Mouse (Mus musculus) retina, embryonic 14.5 days (tissue): Measurements from ENCODE around the gene Tmed6.
"Not testable (repeated sequence)": the region's sequence is repeated elsewhere in the genome, so short reads cannot be mapped to it uniquely, and the experiment has no call there.

Experiments
- DNase-seq: peaks from one replicate; pipeline ENCODE4 v3.0.0-alpha.2; 2015; ENCODE audit warnings: low spot score

The Tmed6 gene

DNA sequence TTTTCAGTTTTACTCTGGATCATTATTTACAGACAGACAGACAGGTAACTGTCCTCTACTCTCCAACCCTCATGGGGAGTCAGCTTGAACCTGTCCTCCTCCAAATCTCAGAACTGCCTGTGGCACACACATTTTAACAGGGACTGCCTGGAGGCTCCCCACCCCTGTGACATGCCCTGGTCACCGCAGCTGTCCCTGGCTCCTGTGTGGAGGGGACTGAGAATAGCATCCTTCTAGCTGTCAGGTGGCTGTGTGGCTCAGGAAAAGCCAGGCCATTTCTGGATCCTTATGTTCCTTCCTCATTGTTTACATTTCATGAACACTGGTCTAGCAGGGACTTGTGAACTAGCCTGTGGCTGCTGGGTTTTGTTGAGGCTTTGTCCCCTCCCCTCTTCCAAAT, 8.7 kb upstream of the Tmed6 start:
- DNase-seq, result no peak

DNA sequence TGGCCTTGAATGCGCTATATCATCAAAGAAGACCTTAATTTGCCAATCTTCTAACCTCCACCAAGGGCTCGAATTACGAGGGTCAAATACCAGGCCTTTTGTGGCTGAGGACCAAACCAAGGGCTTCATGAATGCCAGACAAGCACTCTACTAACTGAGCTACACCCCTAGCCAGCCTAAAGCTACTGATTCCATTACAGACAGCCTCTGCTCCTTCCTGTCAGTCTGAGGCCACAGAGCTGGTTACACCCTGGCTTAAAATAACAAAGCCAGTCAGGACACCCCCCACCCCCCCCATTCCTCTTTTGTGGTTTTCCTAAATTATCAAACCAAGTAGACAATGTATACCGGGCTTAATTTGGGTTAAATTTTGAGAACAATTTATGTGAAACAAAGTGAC, 8.3 kb upstream of the Tmed6 start:
- no peak for DNase-seq

DNA sequence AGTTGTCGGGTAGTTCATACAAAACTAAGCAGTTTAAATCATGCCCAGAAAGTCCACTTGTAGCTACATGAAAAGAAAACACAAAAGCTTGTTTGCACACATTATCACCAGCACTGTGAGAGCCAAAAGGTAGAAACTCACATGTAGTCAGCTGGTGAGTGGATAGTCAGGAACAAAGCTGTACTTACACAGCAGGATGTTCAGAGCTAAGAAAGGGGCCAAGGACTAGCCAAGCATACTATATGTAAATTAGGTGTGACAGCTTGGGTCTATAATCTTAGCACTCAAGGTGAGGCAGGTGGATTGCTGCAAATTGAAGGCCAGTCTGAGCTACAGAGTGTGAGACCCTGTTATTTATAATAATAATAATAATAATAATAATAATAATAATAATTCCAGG, 2.8 kb downstream of the Tmed6 start:
- DNase-seq, result no peak

DNA sequence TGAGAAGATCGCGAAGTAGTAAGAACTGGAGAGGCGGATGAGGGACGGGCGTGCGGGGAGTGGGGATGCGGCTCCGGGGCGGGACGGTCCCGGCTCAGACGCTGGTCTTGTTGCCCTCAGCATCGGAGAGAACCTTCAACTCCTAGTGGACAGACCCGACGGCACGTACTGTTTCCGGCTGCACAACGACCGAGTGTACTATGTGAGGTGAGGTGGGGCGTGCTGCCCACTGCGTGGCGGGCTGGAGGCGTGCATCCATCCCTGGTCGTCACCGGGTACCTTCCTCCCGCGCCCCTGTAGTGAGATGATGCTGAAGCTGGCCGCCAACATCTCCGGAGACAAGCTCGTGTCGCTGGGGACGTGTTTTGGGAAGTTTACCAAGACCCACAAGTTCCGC, 8.5 kb downstream of the Tmed6 start:
- DNase-seq, result no peak

DNA sequence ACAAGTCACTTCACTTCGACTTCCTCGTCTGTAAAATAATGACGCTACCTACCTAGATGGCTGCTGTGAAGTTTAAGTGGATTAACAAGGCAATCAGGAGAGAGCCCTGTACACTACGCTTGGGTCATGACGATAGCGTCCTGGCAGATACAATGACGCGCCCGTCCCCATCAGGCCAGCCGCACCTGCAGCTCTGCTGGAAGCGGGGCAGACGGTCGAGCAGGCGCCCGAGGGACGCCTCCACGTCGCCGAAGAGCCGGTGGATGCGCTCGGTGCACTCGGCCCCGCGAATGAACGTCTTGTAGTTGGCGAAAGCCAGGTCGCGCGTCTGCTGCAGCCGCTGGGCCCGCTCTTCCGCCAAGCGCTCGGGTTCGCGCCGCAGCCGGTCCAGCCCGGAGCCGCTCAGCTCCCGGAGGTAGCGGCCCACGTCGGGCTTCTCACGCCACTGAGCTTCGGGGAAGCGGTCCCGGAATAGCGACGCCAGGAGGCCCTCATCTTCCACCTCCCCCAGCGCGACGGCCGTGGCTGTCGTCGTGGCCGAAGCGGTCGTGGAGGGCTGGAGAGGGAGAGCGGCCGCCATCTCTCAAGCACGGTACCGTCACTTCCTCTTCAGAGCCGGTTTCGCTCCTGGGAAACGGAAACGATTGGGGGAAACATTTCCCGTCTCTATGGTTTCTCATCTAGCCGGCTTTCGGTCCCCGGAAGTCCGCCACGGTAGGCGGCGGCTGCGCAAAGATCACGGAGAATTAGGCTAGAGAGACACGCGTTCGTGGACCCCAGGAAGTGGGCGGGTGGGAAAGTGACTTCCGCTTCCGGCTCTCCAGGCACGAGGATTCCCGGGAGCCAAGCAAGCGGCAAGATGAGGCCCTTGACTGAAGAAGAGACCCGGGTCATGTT, 9.1 kb downstream of the Tmed6 start, which contains the start of the genes Cog8 and Nip7:
TSS of gene Cog8 (minus strand) at position 614 of the 897 bp plus-strand sequence.
TSS of gene Nip7 (plus strand) at position 802 of the 897 bp plus-strand sequence.
- DNase-seq, result peak; percentile 99

DNA sequence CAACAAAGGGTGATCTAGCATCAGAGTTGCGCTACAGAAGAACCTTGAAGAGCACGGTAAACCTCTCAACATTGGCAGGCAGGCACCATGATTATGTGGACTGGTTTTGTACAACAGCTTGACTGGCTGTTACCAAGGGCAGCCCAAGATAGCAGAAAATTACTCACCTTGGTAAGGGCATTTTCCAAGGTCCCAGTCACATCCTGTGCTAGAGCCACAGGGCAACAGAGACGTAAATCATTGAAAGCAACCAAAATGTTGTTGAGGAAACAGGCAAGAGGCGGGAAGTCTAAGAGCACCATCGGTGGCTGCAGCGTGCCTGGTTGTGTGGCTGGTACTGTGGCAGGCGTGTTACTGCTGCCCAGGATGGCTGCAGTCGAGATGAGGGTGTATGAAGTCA, 13.4 kb downstream of the Tmed6 start:
- DNase-seq, result no peak

DNA sequence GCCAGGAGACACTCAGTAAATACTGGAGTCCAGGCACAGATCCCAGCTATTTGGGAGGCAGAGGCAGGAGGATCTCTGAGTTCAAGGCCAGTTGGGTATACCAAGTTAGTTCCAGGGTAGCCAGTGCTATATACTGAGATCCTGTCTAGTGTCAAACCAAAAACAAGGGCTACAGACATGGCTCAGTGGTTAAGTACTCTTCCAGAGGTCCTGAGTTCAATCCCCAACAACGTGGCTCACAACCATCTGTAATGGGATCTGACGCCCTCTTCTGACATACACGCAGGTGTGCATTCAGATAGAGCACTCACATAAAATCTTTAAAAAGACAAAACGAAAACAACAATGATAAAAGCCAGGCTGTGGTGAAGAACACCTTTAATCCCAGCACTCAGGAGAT, 16.0 kb downstream of the Tmed6 start:
- no peak for DNase-seq

DNA sequence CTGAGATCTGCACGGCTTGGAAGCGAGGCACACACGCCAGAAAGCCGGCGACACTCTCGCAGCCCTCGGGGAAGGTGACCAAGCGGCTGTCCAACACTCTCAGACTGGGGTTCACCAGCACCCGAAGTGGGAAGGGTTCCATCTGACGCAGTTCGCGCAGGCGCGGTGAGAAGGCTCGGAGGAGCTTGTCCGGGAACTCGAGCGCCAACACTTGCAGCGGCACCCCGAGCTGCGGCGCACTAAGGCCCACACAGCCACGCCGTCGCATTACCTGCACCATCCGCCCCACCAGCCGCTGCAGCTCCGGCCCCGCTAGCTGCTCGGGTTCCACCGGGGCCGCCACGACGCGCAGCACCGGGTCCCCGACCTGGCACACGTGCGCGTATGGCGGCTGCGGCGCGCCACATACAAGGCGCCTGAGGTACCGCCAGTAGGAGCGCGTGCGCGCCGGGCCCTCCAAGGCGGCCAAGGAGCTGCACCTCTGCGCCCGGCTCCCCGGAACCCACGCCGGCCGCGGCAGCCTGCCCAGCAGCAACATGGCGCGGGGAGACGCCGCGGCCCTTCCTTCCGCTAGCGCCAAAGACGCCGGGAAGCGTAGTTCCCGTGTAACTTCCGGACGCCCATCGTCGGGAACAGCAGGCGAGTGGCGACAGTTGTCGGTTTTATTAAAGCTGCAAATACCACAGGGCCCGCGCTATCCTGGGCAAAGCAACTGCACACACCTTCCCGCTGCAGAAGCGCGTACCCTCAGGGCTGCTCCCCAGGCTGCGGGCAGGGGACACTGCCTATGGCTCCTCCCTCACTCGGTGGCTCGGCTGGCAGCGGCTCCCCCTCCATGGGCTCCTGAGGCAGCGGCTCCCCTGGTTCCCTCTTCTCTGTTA, 17.1 kb downstream of the Tmed6 start, which contains the start of gene Pdf:
TSS of gene Pdf (minus strand) at position 554 of the 881 bp plus-strand sequence.
- DNase-seq, result peak; percentile 76

DNA sequence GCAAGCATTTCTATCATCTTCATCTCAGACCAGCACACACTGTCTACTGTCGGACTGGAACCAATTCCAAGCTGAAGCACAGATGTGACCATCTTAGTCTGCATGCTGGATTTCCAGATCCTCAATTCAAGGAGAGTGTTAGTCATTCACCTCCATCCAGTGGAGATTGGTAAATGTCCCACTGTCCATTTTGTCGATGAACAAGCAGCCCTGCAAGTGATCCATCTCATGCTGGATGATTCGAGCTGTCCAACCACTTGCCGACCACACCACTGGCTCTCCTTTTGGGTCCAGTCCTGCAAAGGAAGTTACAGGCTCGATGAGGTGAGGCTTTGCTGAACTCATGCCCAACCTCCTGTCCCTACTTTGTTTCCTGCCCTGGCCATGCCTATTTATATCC, 18.5 kb downstream of the Tmed6 start:
- no peak for DNase-seq

DNA sequence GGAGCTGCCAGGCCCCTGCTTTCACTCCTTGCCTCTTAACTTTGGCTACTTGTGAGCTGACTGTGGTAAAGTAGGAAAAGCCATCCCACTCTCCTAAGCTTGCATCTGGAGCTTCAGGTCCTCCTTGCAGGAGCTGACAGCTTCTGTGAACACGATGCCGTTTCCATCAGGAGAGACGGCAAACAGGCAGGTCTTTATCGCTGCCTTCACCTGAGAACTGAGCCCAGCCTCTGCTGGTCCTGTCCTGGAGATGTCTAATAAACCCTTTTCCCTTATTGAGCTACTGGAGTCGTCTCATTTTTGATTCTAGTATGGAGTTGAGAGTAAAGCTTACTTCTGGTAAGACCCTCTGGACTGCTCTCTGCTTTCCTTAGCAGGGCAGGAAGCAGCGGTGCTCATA, 20.0 kb downstream of the Tmed6 start:
- no peak for DNase-seq

DNA sequence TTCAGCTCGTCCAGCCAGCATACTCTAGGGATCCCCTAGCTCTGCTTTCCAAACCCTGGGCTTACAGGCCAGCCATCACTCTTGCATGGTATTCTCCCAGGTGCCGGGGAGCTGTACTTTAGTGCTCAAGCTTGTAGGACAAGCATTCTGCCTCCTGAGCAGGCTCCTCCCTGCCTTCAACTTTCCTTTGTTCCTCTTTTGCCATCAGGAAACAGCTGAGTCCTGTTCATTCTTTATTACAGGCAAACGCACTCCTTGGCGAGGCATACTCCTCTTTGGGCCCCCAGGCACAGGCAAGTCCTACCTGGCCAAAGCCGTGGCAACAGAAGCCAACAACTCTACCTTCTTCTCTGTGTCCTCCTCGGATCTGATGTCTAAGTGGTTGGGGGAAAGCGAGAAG, 24.8 kb downstream of the Tmed6 start:
- DNase-seq, result no peak

DNA sequence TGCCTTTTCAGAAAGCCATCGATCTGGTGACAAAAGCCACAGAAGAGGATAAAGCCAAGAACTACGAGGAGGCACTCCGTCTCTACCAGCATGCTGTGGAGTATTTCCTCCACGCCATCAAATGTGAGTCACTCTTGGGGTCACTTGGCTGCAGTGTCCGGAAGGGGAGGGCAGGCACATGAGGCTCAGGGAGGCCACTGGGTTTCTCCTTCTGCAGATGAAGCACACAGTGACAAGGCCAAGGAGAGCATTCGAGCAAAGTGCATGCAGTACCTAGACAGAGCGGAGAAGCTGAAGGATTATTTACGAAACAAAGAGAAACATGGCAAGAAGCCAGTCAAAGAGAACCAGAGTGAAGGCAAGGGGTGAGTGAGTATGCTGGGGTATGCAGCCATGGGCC, 28.8 kb downstream of the Tmed6 start:
- DNase-seq, result no peak

DNA sequence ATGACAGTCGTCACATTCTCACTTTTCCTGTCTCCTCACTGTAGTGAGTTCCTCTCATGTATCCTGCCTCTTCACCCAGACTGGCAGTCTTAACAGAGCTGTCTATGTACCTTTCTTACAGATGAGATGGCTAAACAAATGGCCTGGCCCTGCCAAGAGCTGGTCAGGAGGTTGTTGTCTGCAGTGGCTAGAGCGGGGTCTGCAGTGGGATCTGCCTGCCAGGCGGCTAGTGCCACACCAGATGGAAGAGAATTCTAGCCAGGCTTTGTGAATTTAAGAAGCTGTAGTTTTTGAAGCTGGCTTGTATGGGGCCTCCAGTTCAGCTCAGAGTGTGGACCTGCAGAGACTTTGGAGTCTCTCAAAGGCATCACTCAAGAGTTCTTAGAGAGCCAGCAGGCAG, 29.8 kb downstream of the Tmed6 start:
- no peak for DNase-seq

DNA sequence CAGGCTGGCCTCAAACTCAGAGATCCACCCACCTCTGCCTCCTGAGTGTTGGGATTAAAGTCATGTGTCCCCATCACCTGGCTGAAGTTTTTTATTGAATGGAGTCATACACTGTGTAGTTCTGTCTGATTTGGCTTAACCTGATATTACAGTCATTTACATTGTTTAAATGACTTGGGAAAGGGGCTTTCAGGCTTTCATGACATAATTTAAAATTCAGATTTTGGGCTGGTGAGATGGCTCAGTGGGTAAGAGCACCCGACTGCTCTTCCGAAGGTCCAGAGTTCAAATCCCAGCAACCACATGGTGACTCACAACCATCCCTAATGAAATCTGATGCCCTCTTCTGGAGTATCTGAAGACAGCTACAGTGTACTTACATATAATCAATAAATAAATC, 31.8 kb downstream of the Tmed6 start:
- not testable (repeated sequence) for DNase-seq

DNA sequence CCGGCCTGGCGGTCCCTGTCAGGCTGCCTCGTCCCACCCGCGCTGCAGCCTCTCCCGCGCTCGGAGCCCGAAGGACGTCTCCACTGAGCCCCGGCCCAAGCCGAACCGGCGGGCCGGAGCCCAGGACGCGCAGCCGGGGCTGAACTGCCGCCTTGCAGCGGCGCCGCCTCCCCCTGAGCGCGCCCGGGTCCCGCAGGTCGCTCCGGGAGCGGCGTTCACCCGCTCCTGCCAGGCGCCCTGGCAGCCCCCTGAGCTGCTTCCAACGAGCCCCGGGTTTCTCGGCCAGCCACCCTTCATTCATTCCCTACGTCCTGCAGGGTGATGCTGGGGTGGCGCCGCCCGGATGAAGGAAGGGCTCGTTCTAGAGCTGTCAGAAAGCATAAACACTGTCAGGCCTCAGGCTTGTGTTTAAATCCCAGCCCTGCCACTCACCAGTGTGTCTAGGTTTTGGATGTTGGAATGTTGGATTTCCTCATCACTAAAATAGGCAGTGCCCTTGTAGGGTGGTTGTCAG, 33.8 kb downstream of the Tmed6 start:
- peak; percentile 16 for DNase-seq

DNA sequence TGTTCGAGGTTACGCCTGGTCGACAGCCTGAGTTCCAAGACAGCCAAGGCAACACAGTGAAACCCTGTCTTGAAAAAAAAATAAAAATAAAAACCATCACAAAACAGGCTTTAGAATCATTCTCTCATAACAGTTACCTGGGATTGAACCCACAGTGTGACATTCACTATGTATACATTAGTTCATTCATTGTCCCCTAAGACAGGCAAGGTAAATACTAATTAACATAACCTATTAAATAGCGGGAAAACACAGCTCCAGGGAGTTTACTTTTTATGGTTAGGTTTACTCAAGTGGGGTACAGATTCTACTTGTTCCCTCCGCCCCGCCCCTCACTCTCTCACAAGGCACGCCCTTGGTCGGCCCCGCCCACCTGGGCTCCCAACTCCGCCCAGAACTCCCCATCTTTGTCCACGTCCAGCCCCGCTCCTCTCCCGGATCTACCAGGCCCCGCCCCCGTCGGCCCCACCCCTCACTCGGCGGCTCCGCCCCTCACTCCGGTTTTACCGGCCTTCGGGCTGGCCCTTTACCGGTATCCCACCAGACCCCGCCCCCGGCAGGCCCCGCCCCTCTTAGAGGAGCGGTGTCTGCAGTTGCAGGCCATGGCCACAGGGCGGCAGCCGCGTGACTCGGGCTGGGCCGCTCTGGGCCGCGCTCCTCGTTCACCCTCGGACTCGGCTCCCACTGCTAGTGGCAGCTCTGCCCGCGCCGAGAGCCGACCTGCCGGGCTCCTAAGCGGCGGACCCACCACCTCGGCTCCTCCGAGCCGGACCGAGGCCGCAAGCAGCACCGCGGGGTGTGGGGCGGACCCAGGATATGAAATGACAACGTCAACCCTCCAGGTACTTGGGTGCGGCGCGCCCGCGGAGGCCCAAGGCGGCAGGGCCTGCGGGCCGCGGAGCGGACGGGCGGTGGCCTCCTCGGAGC, 34.5 kb downstream of the Tmed6 start, which contains the start of gene Vps4a:
TSS of gene Vps4a (plus strand) at position 573 of the 927 bp plus-strand sequence.
- DNase-seq, result peak; percentile 98

DNA sequence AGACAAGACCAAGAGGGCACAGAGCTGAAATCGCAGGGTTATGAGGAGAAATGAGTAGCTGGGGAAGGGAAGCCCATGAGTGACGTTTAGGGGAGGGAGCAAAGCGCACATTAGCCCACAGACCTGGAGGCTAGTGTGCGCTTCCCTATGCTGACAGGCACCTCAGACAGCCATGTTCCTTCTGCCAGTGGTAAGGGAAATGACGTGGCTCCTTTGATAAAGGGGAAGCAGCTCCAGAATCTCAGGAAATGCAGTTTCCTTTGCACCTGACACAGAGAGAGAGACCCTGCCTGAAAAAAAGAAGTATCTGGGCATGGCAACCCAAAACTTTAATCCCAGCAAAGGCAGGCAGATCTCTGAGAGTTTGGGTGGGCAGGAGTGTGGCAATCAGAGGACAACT, 35.4 kb downstream of the Tmed6 start:
- no peak for DNase-seq

DNA sequence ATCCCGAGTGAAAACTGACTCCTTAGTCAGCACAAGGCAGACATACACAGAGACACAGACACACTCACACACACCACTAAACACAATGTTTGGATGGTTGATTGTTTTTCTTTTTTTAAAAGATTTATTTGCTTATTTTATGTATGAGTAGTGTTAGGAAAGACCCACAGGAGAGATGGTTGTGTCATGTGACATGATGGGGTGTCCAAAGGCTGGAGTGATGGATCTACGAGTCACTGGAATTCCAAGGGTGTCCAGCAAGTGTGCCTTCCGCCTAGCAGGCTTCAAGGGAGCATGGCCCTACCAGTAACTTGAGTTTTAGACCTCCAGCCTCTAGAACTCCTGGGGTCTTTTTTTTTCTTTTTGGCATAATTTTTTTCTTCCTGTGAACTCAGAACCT, 36.1 kb downstream of the Tmed6 start:
- no peak for DNase-seq

DNA sequence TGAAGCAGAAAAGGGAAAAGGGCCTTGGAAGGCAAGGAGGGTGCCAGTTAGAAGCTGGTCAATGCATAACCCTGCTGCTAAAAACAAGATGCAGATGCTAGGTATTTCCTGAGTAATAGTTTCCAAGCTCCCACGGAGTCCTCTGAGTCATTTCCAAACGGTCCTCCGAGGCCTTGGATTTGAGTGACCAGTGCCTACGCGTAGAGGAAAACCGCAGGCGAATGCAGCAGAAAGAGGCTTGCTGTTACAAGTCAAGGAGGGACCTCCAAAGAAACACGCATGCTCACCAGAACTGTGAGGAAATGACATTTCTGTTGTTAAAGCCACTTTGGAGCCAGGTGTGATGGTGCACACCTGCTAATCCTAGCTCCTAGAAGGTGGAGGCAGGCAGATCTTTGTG, 42.0 kb downstream of the Tmed6 start:
- no peak for DNase-seq

DNA sequence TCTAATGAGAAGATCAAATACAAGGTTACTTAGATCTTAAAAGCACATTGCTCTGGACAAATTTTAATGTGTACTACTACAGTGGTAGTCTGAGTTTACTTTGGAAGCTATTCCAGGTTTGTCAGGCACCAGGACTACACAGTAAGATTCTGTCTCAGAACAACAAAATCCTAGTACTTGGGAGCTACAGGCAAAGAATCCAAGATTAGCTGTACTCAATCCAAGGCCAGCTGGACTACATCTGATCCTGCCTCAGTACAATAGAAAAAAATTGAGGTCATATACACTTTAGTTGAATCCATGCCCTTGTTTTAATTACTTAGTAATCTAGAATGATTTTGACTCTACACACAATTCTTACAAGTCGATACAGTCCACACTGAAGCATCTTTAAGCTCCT, 50.5 kb downstream of the Tmed6 start:
- DNase-seq, result no peak

DNA sequence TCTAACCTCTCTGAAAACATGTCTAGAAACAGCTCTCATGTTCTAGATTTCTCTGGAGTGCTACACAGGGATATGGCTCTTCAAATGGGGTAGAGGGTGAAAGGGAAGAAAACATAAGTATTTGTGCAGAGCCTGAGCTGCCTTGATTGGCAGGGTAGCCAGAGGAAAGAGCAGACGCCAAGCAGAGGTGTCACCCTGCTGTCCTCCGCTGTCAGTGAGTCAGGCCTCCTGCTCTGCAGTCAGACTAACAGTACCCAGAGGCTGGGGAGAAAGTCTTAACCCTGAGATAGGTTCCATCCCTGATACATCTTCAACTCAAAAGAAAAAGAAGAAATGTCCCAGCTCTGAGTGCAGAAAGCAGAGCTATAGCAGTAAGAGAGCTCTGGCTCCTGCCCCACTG, 52.8 kb downstream of the Tmed6 start:
- no peak for DNase-seq
